Mouse (Mus musculus): ENCODE results near the gene Tspan4.

- TF ChIP-seq TCF3 (IDR thresholded peaks at IDR 0.05; ENCODE audit: insufficient read length, low read depth) (no peak), TCF12 (IDR thresholded peaks at IDR 0.05; ENCODE audit: insufficient read depth, poor library complexity, severe bottlenecking) (no peak), USF1 (IDR thresholded peaks at IDR 0.05; ENCODE audit: low read depth) (no peak)
Observed at GRCm38 (mm10) chr7:141475011-141475804, at the start of gene Tspan4, which contains the start of gene Polr2l.

All from myocyte (in vitro differentiated cells).